Mouse (Mus musculus): ENCODE results near the gene Magi1.

Magi1 gene

DNA sequence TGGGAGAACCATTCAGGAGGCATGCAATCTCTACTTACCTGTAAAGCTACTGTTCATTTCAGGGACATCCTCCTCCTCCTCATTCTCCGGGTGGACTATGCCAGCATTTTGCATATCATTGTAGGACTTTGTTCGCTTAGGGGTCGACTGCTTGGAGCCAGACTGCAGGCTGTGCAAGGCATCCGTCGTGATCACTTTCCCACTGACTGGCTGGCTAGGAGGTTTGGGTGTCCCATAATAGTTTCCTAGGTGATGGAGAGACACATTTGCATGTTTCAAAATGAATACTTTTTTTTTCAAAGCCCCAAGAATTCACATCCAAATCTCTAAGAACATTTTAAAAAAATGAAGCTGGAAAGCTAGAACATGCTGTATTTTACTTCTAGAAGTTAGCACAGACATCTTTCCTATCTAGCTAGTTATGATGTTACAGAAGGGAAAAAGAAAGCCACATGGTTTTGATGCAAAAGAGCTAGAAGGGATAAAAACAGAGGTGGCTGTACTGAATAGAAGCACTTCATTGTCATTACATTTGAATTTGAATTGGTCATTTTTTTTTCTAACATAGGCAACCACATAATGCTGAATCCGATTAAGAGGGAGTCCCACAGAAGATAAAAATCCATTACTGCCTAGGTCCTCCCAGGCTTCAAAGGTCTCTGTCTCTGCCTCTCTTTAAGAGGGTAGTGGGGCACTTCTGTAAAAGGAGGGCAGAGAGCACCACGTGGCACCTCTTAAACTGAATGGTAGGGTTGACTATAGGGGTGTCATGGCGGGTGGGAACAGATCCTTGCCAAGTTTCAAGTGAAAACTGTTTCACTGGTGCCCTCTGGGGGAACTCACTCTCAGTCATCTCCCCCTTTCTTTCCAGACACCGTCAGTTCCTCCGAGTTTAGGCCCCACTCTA, 491.2 kb downstream of the Magi1 start:
- no peak for DNase-seq

DNA sequence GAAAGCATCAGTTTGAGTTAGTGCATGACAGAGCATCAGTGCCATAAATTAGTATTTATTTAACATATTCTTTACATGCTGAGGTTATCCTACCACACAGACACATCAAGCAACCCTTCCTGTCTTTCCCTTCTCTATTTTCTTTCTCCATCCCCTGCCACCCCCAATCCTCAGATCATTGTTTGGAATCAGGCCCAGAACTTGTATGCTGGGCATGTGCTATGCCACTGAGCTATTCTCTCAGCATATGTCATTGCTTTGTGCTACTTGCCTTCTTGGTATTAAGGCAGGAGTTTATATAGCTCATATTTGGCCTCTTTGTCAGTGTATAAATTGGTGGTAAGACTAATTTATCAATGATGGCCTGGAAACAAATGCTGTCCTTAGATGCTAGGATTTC, 494.0 kb downstream of the Magi1 start:
- no peak for DNase-seq

DNA sequence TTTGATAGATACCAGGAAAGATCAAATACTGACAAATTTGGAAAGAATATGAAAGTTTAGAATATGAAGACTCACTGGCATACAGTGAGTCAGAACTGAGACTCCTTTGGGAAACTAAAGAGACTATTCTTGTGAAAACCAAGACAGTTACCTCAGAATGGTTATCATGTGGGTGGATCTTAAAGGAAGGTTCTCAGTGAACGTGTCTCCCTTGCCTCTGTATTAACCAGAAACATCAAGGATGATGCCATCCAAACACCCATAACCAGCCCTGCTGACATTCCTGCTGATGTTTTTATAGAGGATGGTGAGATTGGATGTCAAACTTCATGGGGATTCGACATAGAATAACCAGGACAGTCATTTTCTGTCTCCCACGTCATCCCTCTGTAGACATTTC, 496.7 kb downstream of the Magi1 start:
- no peak for DNase-seq

DNA sequence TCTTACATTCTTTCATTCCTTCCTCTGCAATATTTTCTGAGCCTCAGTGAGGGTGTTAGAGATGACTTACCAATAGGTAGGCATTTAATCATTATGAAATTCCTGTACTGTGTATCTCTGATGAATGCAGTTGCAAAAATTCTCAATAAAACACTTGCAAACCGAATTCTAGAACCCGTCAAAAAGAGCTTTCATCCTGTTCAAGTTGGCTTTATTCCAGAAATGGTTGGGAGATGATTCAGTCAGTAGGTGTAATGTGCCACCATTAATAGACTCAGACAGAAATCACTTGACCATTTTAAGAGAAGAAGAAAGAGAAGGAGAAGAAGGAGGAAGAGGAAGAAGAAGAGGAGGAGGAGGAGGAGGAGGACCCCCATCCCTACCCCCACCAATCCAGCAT, 497.5 kb downstream of the Magi1 start:
- no peak for DNase-seq

DNA sequence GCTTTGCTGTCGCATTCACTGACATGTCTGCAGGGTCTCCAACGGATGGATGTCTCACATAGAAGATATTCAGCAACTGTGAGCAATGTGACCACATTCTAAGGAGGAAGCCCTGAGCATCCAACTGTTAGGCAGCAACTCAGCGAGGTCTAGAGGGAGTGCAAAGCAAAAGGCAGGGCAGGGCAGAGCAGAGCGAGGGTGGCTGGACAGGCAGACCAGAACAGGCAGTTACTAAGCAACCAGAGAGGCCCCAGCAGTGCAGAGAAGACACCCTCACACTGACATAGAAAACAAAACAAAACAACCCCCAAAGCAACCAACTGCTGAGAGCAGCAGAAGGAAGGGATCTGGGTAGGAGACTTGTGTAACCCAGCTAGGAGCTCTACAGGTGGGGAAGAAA, 512.6 kb downstream of the Magi1 start:
- no peak for DNase-seq

DNA sequence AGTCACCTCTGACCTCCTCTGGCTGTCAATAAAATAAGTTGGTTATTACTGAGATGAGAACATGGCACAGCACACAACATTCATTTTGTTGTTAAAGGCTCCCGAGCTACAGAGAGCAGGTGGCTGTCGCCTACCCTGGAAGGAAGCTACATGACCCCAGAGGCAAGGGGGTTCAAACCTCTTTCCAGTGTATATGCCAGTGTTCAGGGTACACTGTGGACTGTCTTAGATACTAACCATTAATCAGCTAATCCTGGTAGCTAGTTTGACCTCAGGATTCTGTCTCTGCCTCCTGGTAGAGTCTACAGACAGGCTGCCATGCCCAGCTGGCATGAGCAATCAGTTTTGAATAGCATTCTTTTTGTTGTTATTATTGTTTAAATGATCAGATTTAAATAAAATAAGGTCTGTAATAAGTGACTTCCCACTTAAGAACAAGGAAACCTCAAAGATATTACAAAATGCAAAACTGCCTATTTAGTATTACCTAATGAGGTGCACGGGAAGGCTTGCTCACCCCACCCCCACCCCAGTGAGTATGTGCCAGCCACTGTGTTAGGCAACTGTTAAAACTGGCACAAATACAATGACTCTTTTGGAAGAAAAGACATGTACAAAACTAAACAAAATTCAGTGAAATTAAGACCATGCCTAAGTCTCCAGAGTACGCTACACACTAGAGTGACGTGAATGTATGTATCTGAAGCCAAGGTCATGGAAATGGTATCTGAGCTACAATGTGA, 513.3 kb downstream of the Magi1 start:
- no peak for DNase-seq

DNA sequence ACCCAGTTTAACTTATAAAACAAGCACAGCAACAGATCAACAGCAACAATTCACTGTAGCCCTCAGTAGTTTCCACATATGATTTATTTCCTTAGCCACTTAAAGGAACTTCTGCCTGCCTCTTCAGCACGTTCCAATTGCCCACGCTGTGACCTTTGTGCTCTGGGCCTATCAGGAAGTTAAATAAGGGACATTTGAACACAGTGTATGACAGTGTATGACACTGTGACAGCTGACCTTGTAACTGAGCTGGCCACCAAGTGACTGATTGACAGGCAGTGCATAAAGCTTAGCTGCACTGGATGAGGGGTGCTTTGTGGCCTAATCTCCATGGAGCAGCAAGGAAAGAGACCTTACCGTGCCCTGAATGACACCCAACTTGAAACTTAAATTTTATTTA, 525.6 kb downstream of the Magi1 start:
- DNase-seq = no peak

DNA sequence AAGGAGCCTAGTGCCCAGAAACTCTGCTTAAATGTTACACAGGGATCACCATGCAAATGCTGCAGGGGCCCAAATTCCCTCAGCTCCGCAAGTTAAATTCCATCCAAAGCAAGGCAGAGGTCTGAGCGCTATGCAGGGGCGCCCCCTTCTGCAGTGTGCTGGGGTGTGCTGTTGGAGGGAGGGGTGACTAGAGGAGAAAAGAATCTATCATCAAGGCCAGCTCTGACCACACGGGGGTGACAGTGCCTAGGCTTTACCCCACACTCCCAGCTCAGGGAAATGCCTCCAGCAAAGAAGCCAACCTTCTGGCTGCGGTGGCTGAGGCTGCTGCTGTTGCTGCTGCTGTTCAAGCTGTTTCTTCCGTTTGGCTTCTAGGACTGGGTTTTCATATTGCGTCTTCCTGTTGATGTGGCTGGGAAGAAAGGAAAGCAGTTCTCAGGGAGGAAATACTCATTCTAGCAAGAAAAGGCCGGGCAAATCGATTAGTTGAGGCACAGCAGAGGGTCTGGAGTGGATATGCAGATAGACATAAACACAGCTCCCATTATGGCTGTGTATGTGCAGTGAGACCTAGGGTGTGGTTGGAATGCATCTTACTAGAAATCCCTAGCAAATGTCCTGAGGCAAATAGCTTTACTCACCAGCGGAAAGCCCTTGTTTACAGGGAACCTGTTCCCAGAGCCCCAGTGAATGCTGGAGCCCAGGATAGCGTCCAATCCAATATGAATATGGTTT, 526.2 kb downstream of the Magi1 start:
- peak; percentile 88 for DNase-seq

DNA sequence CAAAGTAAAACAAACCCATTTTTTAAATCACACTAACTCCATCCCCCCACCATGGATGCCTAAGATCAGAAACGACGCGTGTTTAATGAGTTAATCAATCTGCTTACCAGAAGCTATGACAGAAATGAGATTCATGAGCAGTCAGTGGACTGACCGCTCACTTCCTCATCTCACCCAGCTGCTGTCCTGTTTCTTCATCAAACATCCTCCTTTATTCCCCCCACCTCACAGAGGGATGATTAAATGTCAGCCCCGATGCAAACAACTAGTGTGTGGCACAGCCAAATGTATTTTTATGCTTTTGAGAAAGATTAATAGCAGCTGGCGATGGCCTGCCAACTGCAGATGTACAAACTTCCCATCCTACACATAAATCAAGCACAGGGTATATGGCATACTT, 540.6 kb downstream of the Magi1 start:
- DNase-seq = no peak

DNA sequence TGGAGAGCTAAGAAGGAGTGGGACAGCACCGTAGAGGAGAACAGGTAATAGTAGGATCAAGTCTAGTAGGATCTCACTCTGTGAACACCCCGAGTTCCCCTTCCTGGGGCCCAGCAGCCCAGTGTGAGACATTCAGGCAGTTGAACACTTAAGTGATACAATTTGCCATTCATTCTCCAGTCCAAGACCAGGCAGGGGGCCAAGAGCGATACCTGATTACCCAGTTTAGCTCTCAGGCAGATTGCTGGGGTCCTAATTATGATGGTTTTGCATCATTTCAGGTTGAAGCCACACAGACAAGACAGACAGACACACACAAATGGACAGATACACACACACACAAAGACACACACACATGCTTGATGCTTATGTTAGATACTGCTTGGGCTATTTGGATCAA, 543.9 kb downstream of the Magi1 start:
- DNase-seq = no peak

DNA sequence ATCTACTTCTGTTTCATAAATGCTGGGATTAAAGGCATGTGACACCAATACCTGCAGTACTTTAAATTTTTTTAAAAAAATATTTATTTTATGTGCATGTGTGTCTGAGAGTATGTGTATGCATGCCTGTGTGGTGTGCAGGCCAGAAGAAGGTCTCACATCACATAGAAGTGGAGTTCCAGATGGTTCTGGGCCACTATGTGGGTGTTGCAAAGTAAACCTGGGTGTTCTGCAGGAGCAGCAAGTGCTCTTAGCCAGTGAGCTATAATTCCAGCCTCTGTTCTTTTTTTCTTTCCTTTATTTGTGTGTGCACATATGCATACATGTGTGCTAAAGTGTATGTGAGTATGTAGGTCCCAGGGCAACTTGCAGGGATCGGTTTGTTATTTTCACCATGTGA, 546.6 kb downstream of the Magi1 start:
- no peak for DNase-seq

DNA sequence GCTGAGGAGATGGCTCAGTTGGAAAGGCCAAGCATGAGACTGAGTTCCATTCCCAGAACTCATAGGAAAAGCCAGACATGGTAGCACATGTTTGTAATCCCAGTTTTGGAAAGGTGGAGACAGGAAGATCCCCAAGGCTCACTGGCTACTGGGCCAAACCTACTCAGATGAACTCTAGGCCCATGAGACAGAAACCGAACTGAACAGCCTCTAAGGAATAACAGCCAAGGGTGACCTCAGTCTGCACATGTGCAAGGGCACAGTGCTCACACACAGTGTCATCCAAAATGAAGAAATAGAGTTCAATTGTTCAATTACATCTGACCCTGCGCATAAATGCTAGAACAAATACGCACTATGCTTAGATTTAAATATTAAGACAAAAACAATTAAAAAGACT, 547.6 kb downstream of the Magi1 start:
- no peak for DNase-seq

DNA sequence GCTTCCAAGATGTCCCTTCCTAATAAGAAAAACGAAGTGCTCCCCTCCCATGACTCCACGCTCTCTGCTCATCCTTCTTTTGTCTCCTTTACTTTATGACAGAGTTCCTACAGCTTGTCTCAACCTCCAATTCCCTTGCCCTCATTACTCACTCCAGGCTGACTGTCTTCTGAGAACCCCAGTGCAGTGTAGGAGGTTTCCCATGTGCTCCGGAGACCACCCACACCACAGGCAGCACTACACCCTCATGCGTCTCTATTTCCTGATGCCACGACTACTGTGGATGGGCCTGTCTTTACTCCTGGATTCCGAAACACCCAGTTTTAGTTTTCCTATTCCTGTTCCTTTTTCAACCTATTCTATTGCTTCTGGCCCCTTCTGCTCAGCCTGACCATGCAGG, 549.9 kb downstream of the Magi1 start:
- no peak for DNase-seq

DNA sequence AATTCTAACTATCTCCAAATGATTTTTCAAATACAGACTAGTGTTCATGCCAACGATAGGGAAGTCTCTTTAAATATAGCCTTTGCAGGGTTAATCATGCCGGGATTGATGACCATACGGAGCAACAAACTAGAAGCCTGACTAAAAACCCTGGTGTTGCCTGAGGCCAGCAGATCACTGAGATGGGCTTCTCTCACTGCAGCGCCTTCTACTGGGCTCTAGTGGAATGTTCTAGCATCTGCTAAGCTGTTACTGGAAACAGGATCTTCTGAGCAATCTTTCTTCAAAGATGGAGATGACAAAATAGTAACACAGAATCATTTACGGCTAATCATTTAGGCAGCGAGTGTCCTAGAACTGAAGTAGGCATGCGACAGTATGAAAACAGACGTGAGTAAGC, 554.0 kb downstream of the Magi1 start:
- no peak for DNase-seq

DNA sequence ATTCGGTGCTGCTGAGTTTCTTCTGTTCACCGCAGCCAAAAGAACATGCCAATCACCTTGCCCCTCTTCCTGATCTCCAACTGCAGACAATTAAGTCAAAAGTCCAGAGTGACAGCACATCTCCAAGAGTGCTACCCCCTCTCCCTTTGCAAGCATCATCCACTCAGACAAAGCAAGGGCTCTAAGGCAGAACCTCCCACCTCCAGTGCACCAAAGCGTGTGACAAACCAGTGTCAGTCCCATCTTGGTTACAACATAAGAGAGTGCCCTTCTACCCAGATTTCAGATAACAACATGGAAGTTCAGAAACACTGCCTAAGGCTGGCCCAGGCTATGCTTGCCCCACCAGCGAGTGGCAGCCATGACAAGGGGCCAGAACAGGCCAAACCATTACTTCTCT, 554.9 kb downstream of the Magi1 start:
- no peak for DNase-seq

DNA sequence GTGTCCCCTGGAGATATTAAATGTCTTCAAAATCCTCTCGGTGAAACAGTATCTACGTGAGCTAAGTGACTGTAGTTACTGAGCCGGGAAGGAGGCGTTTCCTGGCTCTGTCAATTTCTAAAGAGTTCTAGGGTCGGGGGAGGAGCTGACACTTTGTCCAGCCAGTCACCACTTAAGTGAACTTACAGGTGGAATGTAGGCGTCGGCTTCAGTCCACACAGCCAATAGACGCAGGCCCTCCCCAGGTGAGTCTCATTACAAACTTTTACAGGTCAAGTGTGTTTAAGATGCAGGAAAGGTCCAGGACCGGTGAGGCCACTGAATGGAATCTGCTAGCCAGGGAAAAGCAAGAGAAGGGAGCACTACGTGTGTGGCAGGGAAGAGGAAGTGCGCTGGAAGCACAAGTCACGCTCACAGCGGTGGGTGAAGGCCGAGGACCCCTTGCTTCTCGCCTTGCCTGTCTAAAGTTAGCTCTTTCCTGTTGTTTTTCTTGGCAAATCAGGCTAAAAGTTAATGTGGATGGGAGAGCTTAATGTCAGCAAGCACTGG, 556.0 kb downstream of the Magi1 start:
- peak; percentile 41 for DNase-seq

DNA sequence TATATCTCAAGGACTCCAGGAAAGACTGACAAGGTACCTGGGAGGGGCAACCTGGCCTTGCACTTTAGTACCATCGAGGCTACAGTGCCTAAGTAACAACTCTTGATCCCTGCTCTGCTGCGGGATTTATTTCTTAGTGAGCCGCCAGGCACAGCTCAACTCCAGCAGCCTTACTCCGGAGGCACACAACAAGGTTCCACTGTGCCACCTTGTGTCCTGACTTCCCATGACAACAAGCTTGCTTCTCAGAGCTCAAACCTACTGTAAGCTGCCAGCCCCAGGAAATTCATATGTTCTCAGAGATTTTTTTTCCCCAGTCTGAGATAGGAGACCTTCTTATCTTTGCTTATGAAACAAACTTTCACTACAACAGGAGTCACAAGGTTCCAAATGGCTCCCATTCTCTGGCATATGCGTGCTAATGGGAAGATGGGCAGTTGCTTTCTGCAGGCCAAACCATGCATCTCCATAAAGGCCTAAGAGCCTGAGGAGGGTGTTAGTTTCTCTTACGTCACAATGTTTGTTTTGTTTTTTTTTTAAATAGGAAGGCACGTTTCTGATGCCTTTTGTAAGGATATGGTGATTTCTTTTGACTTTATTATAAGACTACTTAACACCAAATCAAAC, 556.8 kb downstream of the Magi1 start:
- peak; percentile 12 for DNase-seq

DNA sequence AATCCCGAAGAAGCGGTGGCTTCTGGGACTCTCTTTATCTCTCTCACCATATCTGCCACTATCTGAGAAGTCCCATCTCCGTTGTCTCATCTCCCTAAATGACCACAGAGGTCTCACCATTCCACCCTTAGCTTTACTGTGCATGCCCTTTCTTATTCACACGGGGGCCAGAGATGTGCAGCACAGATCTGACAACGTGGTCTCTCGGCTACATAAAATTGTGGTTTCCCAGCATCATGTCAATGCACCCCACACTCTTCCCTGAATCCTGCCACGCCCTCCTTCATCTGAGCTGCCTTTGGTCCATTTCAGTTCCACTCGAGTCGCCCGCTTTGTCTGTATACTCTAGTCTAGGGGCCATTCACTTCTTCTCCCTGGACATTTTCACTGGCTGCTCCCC, 557.6 kb downstream of the Magi1 start:
- no peak for DNase-seq

DNA sequence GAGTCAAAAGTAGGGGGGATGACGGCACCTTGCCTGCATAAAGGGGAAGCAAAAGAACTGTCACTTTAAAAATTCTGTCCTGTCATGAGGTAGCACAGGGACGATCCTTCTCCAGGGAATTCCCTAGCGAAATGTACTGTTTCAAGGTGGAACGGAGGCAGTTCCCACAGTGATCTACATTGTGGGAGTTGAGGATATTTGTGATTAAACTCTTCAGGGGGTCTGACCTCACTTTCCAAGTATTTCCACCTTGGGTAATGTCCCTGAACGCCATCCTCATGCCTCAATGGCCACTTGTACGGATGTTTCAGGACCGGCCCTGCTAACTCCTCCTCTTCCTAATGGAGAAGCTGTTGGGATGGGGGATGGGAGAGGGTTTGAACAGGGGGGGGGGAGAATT, 559.0 kb downstream of the Magi1 start:
- DNase-seq = no peak

DNA sequence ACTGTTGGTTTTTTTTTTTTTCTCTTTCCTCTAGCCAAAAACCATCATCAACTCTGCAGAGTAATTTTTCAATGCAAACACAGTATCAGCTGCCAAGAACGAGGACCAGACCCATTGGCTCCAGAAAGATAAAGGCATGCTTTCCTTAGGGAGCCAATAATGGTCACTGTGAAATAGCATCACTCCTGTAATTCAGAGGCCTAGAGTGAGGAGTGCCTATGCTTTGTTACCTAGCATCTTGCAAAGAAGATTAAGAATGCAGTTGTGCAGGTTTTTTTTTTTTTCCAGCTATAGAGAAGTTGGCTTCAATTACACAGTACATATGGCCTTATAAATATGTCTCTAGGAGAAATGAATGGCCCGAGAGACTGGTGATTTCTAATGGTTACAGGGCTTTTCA, 560.5 kb downstream of the Magi1 start:
- DNase-seq = no peak

DNA sequence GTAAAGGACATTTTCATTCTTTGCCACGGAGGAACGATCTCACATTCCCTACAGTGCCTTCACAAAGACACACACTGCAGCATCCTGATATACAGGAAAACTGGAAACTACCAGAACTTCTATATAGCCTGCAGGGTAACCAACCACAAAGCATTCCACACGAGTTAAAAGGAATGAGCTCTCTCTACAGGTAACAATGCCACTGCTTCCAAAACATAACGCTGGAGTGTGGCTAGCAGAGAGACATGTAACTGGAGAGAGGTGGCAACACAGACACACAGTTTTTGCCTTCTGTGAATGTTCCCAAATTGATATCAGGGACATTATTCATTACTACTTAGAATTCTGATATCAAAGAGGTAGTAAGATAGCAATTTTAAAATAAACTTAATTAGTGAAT, 564.2 kb downstream of the Magi1 start:
- DNase-seq = no peak

DNA sequence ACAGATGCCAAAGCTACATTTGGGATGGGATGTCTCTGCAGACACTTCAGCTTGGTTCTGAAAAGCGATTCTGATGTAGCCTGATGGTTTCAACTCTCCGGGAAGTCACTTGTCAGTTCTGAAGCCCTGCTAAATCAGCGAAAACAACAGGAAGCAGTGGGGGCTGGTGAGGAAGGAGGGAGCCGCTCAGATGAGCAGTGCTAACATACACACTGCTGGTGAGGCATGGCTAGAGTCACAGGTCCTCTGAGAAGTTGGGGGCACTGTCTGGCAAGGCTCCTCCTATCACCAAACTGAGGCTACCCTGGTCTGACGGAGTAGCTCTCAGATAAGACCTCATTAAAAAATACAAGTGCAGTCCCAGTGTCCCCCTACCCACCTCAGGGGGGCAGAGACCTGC, 565.3 kb downstream of the Magi1 start:
- no peak for DNase-seq

DNA sequence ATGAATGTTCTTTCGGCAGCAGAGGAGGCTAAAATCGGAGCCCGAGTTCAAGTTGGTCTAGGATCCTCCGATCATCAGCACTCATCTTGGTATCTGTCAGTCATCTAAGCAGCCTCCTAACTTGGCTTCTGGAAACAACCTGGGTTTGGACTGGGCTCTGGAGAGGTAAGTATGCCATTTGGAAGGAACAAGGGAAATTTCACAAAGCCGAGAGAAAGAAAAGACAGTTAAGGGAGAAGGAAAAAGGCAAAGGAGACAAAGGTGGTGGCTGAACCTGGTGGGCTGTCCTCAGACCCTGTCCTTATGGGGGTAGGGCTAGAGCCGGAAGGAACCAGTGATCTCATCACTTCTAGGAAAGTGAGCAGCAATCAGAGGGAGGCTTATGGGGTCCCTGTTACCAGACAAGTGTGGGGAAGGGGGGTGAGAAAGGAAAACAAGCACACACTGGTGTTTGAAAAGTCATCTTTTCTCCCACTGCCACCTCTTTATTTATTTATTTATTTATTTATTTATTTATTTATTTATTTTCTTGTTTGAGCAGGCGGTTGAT, 565.8 kb downstream of the Magi1 start:
- no peak for DNase-seq
